Mouse (Mus musculus) cerebellum, postnatal 14 days (tissue): Measurements from ENCODE around the gene Washc2.
A peak's percentile ranks its signal among the peaks of the same experiment; 100 is the strongest.

Experiments
- DNase-seq, 2 experiments: peaks; one replicate each; pipeline ENCODE4 v3.0.0; 2021; ENCODE audit warnings: mixed read lengths in 2 of 2

The Washc2 gene

GRCm38 (mm10) chr6:116264018-116264651 is 56.3 kb downstream of the Washc2 start, which contains the start of gene Zfand4:
TSS of gene Zfand4 (plus strand) at chr6:116264222.
- peak; percentile 96 to 97 for DNase-seq

GRCm38 (mm10) chr6:116264836-116265235 is 57.0 kb downstream of the Washc2 start:
- peak in 1 of 2 experiments; percentile 9 for DNase-seq

- DNase-seq, result no peak
These were observed 57.8 kb downstream of the Washc2 start for GRCm38 (mm10) chr6:116265603-116266002.

DNA sequence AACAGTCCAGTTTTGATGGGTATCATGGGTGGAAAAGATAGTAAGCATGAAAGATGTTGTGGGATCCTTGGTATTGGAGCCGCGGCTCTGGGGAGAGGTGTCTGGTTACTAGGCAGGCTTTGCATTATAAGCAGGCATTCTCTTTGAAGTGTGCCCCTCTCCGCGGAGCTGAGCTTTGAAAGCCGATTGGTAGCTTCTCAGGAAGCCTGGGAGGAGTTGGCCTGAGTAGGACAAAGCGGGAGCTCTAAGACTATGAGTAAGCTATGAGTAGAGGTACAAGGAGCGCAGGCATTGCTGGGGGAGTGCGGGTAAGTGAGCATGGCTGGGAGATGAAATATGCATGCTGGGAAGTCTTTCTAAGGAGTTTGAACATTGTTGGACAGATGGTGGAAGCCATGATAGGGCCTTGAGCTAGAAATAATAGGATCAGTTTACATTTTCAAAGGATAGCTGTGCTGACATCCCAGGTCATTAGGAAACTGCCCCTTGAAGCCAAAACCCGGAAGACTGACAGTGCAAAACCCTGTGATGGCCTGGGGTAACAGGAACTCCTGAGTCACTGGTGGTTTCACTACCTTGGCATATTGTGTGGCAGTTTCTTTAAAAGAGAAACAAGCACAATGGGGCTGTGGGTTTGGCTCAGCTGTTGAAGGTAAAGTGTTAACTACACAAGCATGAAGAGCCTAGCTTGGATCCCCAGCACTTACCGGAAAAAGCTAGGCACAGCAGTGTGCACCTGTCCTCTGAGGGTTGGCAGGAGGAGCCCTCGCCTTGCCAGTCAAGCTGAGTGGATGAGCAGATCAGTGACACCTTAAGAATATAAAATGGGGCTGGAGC is 58.7 kb downstream of the Washc2 start:
- peak in 1 of 2 experiments; percentile 11 for DNase-seq

DNA sequence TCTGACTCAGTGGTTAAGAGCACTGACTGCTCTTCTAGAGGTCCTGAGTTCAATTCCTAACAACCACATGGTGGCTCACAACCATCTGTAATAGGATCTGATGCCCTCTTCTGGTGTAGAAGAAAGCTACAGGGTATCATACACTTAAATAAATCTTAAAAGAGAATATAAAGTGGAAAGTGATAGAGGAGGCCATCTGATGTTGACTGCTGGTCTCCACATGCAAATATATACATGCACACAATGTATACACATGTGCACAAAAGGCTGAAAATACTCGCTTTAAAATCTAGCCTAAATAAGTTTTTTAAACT is 59.2 kb downstream of the Washc2 start:
- no peak for DNase-seq

DNA sequence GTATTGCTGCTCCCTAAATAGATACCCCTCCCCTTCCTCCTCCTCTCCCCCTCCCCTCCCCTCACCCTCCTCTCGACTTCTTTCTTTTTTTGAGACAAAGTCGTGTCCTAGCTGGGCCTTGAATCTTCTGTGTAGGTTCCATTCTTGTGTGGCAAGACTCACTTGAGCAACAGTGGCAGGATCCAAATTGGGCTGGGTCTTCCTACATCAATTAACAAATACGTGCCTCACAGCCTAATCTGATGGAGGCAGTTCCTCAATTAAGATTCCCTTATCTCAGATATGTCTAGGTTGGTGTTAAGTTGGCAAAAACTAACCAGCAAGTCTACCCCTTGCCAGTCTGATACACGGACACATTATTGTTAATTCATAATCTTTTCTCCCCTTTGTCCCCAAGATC is 67.9 kb downstream of the Washc2 start:
- no peak for DNase-seq

- no peak for DNase-seq
These were observed 71.0 kb downstream of the Washc2 start for GRCm38 (mm10) chr6:116278679-116279317.

- no peak for DNase-seq
These were observed 73.2 kb downstream of the Washc2 start for GRCm38 (mm10) chr6:116281014-116281413.

DNA sequence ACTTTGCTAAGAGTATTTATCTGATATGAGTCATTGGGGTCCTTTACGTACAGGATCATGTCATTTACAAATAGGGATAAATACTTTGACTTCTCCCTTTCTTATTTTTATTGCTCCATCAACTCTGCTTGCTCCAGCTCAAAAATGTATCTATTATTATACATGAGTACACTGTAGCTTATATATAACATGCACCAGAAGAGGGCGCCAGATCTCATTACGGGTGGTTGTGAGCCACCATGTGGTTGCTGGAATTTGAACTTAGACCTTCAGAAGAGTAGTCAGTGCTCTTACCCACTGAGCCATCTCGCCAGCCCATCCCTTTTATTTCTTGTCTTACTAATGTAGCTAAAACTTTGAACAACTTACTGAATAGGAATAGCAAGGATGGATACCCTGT is 74.7 kb downstream of the Washc2 start:
- DNase-seq, result peak in 1 of 2 experiments; percentile 36

DNA sequence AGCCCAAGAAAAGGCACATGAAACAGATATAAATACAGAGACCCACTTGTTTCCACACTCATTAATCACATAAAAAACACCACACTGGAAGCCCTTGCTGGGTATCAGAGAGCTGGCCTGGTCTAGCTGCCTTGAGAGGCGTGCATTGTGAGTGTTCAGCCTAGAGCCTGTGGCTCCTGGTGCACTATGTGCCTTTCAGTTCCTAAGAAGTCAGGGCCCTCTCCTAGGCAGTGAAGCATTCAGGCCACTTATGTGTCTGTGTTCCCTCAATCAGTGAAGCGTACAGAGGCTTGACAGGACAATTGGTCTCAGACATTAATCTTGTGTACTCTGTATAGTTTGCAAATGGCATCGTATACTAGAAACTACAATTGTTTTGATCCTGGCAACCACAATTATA is 75.4 kb downstream of the Washc2 start:
- no peak for DNase-seq

GRCm38 (mm10) chr6:116286321-116286720 is 78.5 kb downstream of the Washc2 start:
- no peak for DNase-seq

- no peak for DNase-seq
These were observed 79.2 kb downstream of the Washc2 start for GRCm38 (mm10) chr6:116286870-116287575.

DNA sequence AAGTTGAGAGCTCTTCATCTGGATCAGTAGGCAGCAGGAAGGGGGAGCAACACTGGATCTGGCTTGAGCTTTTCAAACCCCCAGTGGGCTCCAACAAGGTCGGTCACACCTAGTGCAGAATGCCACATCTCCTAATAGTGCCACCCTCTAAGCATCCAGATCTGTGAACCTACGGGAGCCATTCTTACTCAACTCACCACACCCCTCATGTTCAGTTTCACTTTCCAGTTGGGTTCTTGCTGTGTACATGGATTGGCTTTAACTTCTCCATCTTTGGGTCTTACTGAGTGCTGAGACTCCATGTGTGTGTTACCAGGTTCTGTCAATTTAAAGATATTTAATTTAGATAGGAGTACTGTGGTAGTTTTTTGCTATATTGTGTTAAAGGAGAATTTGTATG is 103.6 kb downstream of the Washc2 start:
- no peak for DNase-seq
